Mouse (Mus musculus) intestine, embryonic 14.5 days (tissue): ENCODE data around the gene Thoc5. TPM values are rescaled to one million over a fixed set of nuclear protein-coding genes. Genes with fewer than 3 reads are reported as not detected.

Source experiments
- ATAC-seq: fragments of 200-750 bp; cut with Nextera tagmentation; replicated peaks from 2 replicates; pipeline ENCODE4 v1.8.0; 2017; ENCODE audit warnings: low read depth, moderate number of reproducible peaks, moderate TSS enrichment, moderate library complexity; ENCODE audit not compliant: low FRiP score, low TSS enrichment
- DNase-seq: peaks from one replicate; pipeline ENCODE4 v3.0.0-alpha.2; 2018; ENCODE audit warnings: low spot score
- H3K27ac ChIP-seq: fragments of 300-500 bp; sonication (generic); 2 replicates; pipeline ENCODE4 v1.5.1; 2014; ENCODE audit warnings: low read depth, mild to moderate bottlenecking, control low read depth
- H3K27me3 ChIP-seq: fragments of 300-500 bp; sonication (generic); replicated peaks from 2 replicates; pipeline ENCODE4 v1.6.1; 2014; ENCODE audit warnings: low read length, control low read depth; ENCODE audit not compliant: control insufficient read depth, insufficient read depth
- H3K36me3 ChIP-seq: fragments of 300-500 bp; sonication (generic); 2 replicates; pipeline ENCODE4 v1.6.1; 2014; ENCODE audit warnings: low read length, control low read depth; ENCODE audit not compliant: control insufficient read depth, insufficient read depth
- H3K4me1 ChIP-seq: fragments of 300-500 bp; sonication (generic); replicated peaks from 2 replicates; pipeline ENCODE4 v1.6.1; 2014; ENCODE audit warnings: low read length, control low read depth, mixed read lengths; ENCODE audit not compliant: control insufficient read depth, insufficient read depth
- H3K4me2 ChIP-seq: fragments of 300-500 bp; sonication (generic); 2 replicates; pipeline ENCODE4 v1.6.1; 2014; ENCODE audit warnings: low read length
- H3K4me3 ChIP-seq: fragments of 300-500 bp; sonication (generic); 2 replicates; pipeline ENCODE4 v1.5.1; 2014; ENCODE audit warnings: low read depth, low read length, control low read depth, mixed read lengths
- H3K9ac ChIP-seq: fragments of 300-500 bp; sonication (generic); 2 replicates; pipeline ENCODE4 v1.6.1; 2014; ENCODE audit warnings: mild to moderate bottlenecking, low read length
- H3K9me3 ChIP-seq: fragments of 300-500 bp; sonication (generic); 2 replicates; pipeline ENCODE4 v1.6.1; 2016; ENCODE audit warnings: low read length, control low read depth; ENCODE audit not compliant: control insufficient read depth
- WGBS: fragments of 180-500 bp; shearing (Covaris S2); extraction: QIAGEN DNeasy Blood & Tissue Kit; methylation state at CpG from one replicate; pipeline ENCODE4 v1.1.7; 2014; 5-methylcytosine and 5-hydroxymethylcytosine counted together
- polyA plus RNA-seq: library from polyadenylated mRNA; unstranded; fragments of >200 nt; fragmentation: Nextera tagmentation; extraction: Ambion mirVana; gene quantifications from 2 replicates; pipeline ENCODE4 v1.2.1, GENCODE M21; 2014

Thoc5 gene
- polyA plus RNA-seq, 1 experiment from 2014 or later, result 38.4 TPM

- no peak overlapping the region for H3K27ac ChIP-seq
- H3K9me3 ChIP-seq, result no peaks in the 10 kb centered on the region
- no peak for ATAC-seq
- peaks cover 41% of the 10 kb centered on the region for H3K36me3 ChIP-seq
- H3K27me3 ChIP-seq, result no peaks in the 10 kb centered on the region
- H3K4me1 ChIP-seq, result no peaks in the 10 kb centered on the region
- no peak overlapping the region for H3K4me2 ChIP-seq
- WGBS, result 94% methylated on average over 3 of the region's 3 CpGs
- DNase-seq, result no peak
- no peak overlapping the region for H3K9ac ChIP-seq
- H3K4me3 ChIP-seq, result no peak overlapping the region
These were observed 8.1 kb upstream of the Thoc5 start for GRCm38 (mm10) chr11:4886987-4887386.

- Histone ChIP-seq H3K27ac (no peak overlapping the region), H3K4me1 (peaks cover 6% of the 10 kb centered on the region), H3K9ac (no peak overlapping the region), H3K4me2 (no peak overlapping the region), H3K36me3 (peaks cover 40% of the 10 kb centered on the region), H3K9me3 (no peaks in the 10 kb centered on the region), H3K27me3 (no peaks in the 10 kb centered on the region), H3K4me3 (no peak overlapping the region)
- 69% methylated on average over 5 of the region's 5 CpGs for WGBS
- ATAC-seq, result no peak
- DNase-seq, result no peak
These were observed 5.3 kb downstream of the Thoc5 start for GRCm38 (mm10) chr11:4900437-4900836.

GRCm38 (mm10) chr11:4901956-4902355 lies 6.8 kb downstream of the Thoc5 start:
- Histone ChIP-seq H3K9me3 (no peaks in the 10 kb centered on the region), H3K36me3 (peaks cover 49% of the 10 kb centered on the region), H3K4me2 (no peak overlapping the region), H3K27me3 (no peaks in the 10 kb centered on the region), H3K9ac (no peak overlapping the region), H3K4me1 (no peaks in the 10 kb centered on the region), H3K4me3 (no peak overlapping the region), H3K27ac (no peak overlapping the region)
- DNase-seq, result no peak
- no peak for ATAC-seq
- WGBS, result 87% methylated on average over 6 of the region's 6 CpGs

GRCm38 (mm10) chr11:4906231-4906630 lies 11.1 kb downstream of the Thoc5 start:
- no peak overlapping the region for H3K4me2 ChIP-seq
- 93% methylated on average over 6 of the region's 6 CpGs for WGBS
- H3K9me3 ChIP-seq, result no peaks in the 10 kb centered on the region
- H3K27me3 ChIP-seq, result no peaks in the 10 kb centered on the region
- H3K9ac ChIP-seq, result no peak overlapping the region
- H3K4me1 ChIP-seq, result no peaks in the 10 kb centered on the region
- ATAC-seq (no peak), DNase-seq (no peak)
- H3K36me3 ChIP-seq, result peaks cover 63% of the 10 kb centered on the region
- no peak overlapping the region for H3K27ac ChIP-seq
- H3K4me3 ChIP-seq, result no peak overlapping the region

GRCm38 (mm10) chr11:4916068-4916467 lies 20.9 kb downstream of the Thoc5 start:
- H3K27ac ChIP-seq, result no peak overlapping the region
- H3K27me3 ChIP-seq, result no peaks in the 10 kb centered on the region
- H3K9ac ChIP-seq, result no peak overlapping the region
- H3K4me1 ChIP-seq, result no peaks in the 10 kb centered on the region
- ATAC-seq, result no peak
- peak; percentile 71 for DNase-seq
- no peak overlapping the region for H3K4me3 ChIP-seq
- 31% methylated on average over 1 of the region's 1 CpGs for WGBS
- H3K36me3 ChIP-seq, result peaks cover 85% of the 10 kb centered on the region
- H3K9me3 ChIP-seq, result no peaks in the 10 kb centered on the region
- H3K4me2 ChIP-seq, result no peak overlapping the region

- Histone ChIP-seq H3K9me3 (no peaks in the 10 kb centered on the region), H3K27ac (no peak overlapping the region), H3K4me1 (no peaks in the 10 kb centered on the region), H3K36me3 (peaks cover 93% of the 10 kb centered on the region), H3K9ac (no peak overlapping the region), H3K27me3 (no peaks in the 10 kb centered on the region), H3K4me3 (no peak overlapping the region), H3K4me2 (no peak overlapping the region)
- ATAC-seq, result no peak
- 89% methylated on average over 2 of the region's 2 CpGs for WGBS
- no peak for DNase-seq
These were observed 26.2 kb downstream of the Thoc5 start for GRCm38 (mm10) chr11:4921281-4921680.

GRCm38 (mm10) chr11:4921751-4922150 lies 26.6 kb downstream of the Thoc5 start:
- 95% methylated on average over 7 of the region's 7 CpGs for whole genome bisulfite sequencing
- Histone ChIP-seq H3K27ac (no peak overlapping the region), H3K27me3 (no peaks in the 10 kb centered on the region), H3K4me2 (no peak overlapping the region), H3K36me3 (peaks cover 93% of the 10 kb centered on the region), H3K9me3 (no peaks in the 10 kb centered on the region), H3K4me1 (no peaks in the 10 kb centered on the region), H3K4me3 (no peak overlapping the region), H3K9ac (no peak overlapping the region)
- DNase-seq, result no peak
- ATAC-seq, result no peak

- H3K27ac ChIP-seq, result no peak overlapping the region
- no peaks in the 10 kb centered on the region for H3K27me3 ChIP-seq
- peaks cover 9% of the 10 kb centered on the region; the same call in 1 of the 2 replicates for H3K4me1 ChIP-seq
- ATAC-seq (no peak), DNase-seq (no peak)
- H3K9me3 ChIP-seq, result no peaks in the 10 kb centered on the region
- H3K9ac ChIP-seq, result no peak overlapping the region
- H3K36me3 ChIP-seq, result peaks cover 76% of the 10 kb centered on the region
- H3K4me3 ChIP-seq, result no peak overlapping the region
- H3K4me2 ChIP-seq, result no peak overlapping the region
- WGBS, result 85% methylated on average over 3 of the region's 3 CpGs
These were observed 32.1 kb downstream of the Thoc5 start for GRCm38 (mm10) chr11:4927224-4927623.

- Histone ChIP-seq H3K4me1 (peaks cover 9% of the 10 kb centered on the region; the same call in 1 of the 2 replicates), H3K27me3 (no peaks in the 10 kb centered on the region), H3K36me3 (peaks cover 38% of the 10 kb centered on the region), H3K4me2 (no peak overlapping the region), H3K9me3 (no peaks in the 10 kb centered on the region), H3K4me3 (no peak overlapping the region), H3K9ac (no peak overlapping the region), H3K27ac (peak overlapping the region; percentile 64)
- ATAC-seq, result 0 out of 2 replicates have a peak, but pooled peaks have one; percentile 55
- DNase-seq, result peak; percentile 72
- 26% methylated on average over 1 of the region's 1 CpGs for WGBS
These were observed 36.0 kb downstream of the Thoc5 start for GRCm38 (mm10) chr11:4931009-4931601.
